Mouse (Mus musculus) myocyte (in vitro differentiated cells): ENCODE measurements at regions not wholly inside any gene's neighbourhood (a gene's known extent, or its start where the extent isn't known, plus 50 kb on each side); places are given as distances from the start of the nearest gene placed in this dataset.

Experiments used
- H3K27me3 ChIP-seq: one replicate; pipeline ENCODE4 v1.6.1; 2011; ENCODE audit not compliant: control insufficient read depth, insufficient read depth, insufficient read length
- H3K36me3 ChIP-seq: one replicate; pipeline ENCODE4 v1.6.1; 2011; ENCODE audit not compliant: control insufficient read depth, insufficient read depth
- H3K4me2 ChIP-seq: one replicate; pipeline ENCODE4 v1.6.1; 2011; ENCODE audit warnings: low read depth, control low read depth
- H3K4me3 ChIP-seq: one replicate; pipeline ENCODE4 v1.5.1; 2011; ENCODE audit warnings: mild to moderate bottlenecking, control low read depth, moderate library complexity
- H3K79me2 ChIP-seq: one replicate; pipeline ENCODE4 v1.6.1; 2011; ENCODE audit not compliant: control insufficient read depth, insufficient read depth
- H3ac ChIP-seq: one replicate; pipeline ENCODE4 v1.6.1; 2011; ENCODE audit not compliant: control insufficient read depth, insufficient read length
- CEBPB ChIP-seq: IDR thresholded peaks from 2 replicates; pipeline ENCODE4 v1.6.1; 2011; ENCODE audit warnings: mild to moderate bottlenecking, moderate library complexity; ENCODE audit not compliant: poor library complexity, insufficient read depth, severe bottlenecking
- E2F4 ChIP-seq: IDR thresholded peaks from one replicate; pipeline ENCODE4 v1.6.1; 2011; ENCODE audit warnings: mild to moderate bottlenecking, control low read depth, moderate library complexity; ENCODE audit not compliant: insufficient read depth
- MAX ChIP-seq: IDR thresholded peaks from one replicate; pipeline ENCODE4 v1.6.1; 2011; ENCODE audit warnings: low read depth, mild to moderate bottlenecking, control low read depth
- MYOD1 ChIP-seq, 3 experiments: IDR thresholded peaks; one replicate each; pipeline ENCODE4 v1.6.1; 2011; ENCODE audit warnings: control low read depth in 2 of 3, low read depth in 2 of 3, mild to moderate bottlenecking in 2 of 3, moderate library complexity in 1 of 3; ENCODE audit not compliant: insufficient read length in 2 of 3, control insufficient read depth in 1 of 3
- MYOG ChIP-seq, 3 experiments: IDR thresholded peaks; one replicate each; pipeline ENCODE4 v1.6.1; 2011; ENCODE audit warnings: control low read depth in 2 of 3, low read depth in 2 of 3, mild to moderate bottlenecking in 2 of 3; ENCODE audit not compliant: insufficient read length in 2 of 3, control insufficient read depth in 1 of 3, insufficient read depth in 1 of 3
- POLR2A ChIP-seq: IDR thresholded peaks from one replicate; pipeline ENCODE4 v1.6.1; 2011; ENCODE audit warnings: low read depth, mild to moderate bottlenecking, control low read depth, moderate library complexity; ENCODE audit not compliant: insufficient read length
- POLR2AphosphoS2 ChIP-seq: IDR thresholded peaks from one replicate; pipeline ENCODE4 v1.6.1; 2011; ENCODE audit warnings: low read depth, control low read depth; ENCODE audit not compliant: insufficient read length
- REST ChIP-seq: IDR thresholded peaks from one replicate; pipeline ENCODE4 v1.6.1; 2011; ENCODE audit warnings: mild to moderate bottlenecking, control low read depth, moderate library complexity; ENCODE audit not compliant: insufficient read depth, insufficient read length
- SRF ChIP-seq: IDR thresholded peaks from one replicate; pipeline ENCODE4 v1.6.1; 2011; ENCODE audit warnings: low read depth; ENCODE audit not compliant: control insufficient read depth, insufficient read length
- TCF12 ChIP-seq: IDR thresholded peaks from one replicate; pipeline ENCODE4 v1.6.1; 2011; ENCODE audit warnings: mild to moderate bottlenecking, control low read depth; ENCODE audit not compliant: poor library complexity, insufficient read depth, severe bottlenecking
- TCF3 ChIP-seq: IDR thresholded peaks from one replicate; pipeline ENCODE4 v1.6.1; 2011; ENCODE audit warnings: low read depth, control low read depth; ENCODE audit not compliant: insufficient read length
- USF1 ChIP-seq: IDR thresholded peaks from one replicate; pipeline ENCODE4 v1.6.1; 2011; ENCODE audit warnings: low read depth, mild to moderate bottlenecking, control low read depth, moderate library complexity

DNA sequence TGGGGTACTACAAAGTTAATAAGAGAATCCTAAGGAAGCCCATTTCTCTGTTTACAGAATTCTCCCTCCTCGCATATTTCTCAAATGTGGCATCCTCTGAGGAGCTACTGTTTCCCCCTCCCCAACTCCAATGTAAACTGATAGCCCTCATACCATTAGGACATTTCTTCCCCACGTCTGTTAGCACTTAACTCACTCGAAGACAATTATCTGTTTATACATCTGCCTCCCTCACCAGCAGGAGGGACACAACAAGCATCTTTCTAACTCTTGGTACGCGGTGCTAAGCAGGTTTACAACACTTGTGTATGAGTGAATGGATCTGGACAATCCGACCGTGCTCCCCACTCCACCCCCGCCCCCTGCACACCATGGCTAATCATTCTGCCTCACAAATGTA, 324.8 kb downstream of the Sox4 start:
- Histone ChIP-seq H3K79me2 (peaks cover 7% of the 10 kb centered on the region), H3K4me3 (no peak overlapping the region), H3K4me2 (peak overlapping the region; percentile 63), H3ac (no peak overlapping the region), H3K27me3 (no peaks in the 10 kb centered on the region), H3K36me3 (no peaks in the 10 kb centered on the region)
- TF ChIP-seq TCF3 (no peak), POLR2AphosphoS2 (no peak), TCF12 (no peak), USF1 (no peak), CEBPB (no peak), REST (no peak), MYOD1 (IDR thresholded peaks at IDR 0.05; ENCODE audit: control insufficient read depth in 1 of 3, insufficient read length in 2 of 3, low read depth in 2 of 3) (no peak), MYOG (IDR thresholded peaks at IDR 0.05; ENCODE audit: control insufficient read depth in 1 of 3, insufficient read depth in 1 of 3, insufficient read length in 2 of 3, low read depth in 2 of 3) (no peak), POLR2A (no peak), MAX (no peak), E2F4 (no peak), SRF (no peak)

DNA sequence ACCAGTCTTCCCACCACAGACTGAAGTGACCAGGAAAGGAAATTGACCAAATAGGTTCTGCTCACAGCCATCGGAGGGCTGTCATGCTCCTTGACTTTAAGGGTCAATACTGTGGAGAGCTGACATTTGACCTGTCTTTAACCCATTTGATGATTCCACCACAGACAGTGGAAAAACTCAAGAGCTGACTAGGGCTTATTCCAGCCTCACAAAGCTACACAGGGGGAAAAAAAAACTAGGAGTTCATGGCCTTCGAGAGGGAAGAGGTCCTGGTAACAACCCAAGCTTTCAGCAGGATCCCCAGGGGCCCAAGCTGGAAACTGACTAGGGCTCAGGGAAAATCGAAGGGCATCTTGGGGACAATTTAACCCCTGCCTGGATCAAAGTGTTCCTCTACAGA, 334.6 kb downstream of the Sox4 start:
- no peak overlapping the region for H3K4me3 ChIP-seq
- H3ac ChIP-seq: no peak overlapping the region
- H3K4me2 ChIP-seq: no peak overlapping the region
- no peaks in the 10 kb centered on the region for H3K79me2 ChIP-seq
- no peaks in the 10 kb centered on the region for H3K36me3 ChIP-seq
- TF ChIP-seq TCF12 (no peak), TCF3 (no peak), POLR2A (no peak), SRF (no peak), MYOG (IDR thresholded peaks at IDR 0.05; ENCODE audit: control insufficient read depth in 1 of 3, insufficient read depth in 1 of 3, insufficient read length in 2 of 3, low read depth in 2 of 3) (no peak), MYOD1 (IDR thresholded peaks at IDR 0.05; ENCODE audit: control insufficient read depth in 1 of 3, insufficient read length in 2 of 3, low read depth in 2 of 3) (no peak), REST (no peak), USF1 (no peak), MAX (no peak), CEBPB (no peak), POLR2AphosphoS2 (no peak), E2F4 (no peak)
- no peaks in the 10 kb centered on the region for H3K27me3 ChIP-seq

DNA sequence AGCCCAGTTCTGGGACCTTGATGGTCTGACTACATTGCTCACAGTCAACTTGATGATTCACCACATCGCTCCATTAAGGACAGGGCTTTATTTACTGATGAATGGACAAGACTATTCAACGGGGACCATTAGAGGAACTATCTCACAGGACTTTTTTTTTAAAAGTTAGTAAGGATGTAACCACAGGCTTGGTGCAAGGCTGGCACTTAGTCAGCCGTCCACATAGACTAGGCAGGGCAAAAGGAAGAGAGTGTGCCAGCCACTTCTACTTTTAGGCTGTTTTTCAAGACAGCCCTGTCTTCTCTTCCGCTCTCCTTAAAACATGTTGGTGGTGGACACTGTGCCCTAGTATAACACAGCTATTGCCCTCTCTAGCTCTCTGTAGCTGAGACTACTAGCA, 336.0 kb downstream of the Sox4 start:
- TF ChIP-seq USF1 (no peak), E2F4 (no peak), MAX (no peak), SRF (no peak), REST (no peak), POLR2A (no peak)
- no peaks in the 10 kb centered on the region for H3K27me3 ChIP-seq

DNA sequence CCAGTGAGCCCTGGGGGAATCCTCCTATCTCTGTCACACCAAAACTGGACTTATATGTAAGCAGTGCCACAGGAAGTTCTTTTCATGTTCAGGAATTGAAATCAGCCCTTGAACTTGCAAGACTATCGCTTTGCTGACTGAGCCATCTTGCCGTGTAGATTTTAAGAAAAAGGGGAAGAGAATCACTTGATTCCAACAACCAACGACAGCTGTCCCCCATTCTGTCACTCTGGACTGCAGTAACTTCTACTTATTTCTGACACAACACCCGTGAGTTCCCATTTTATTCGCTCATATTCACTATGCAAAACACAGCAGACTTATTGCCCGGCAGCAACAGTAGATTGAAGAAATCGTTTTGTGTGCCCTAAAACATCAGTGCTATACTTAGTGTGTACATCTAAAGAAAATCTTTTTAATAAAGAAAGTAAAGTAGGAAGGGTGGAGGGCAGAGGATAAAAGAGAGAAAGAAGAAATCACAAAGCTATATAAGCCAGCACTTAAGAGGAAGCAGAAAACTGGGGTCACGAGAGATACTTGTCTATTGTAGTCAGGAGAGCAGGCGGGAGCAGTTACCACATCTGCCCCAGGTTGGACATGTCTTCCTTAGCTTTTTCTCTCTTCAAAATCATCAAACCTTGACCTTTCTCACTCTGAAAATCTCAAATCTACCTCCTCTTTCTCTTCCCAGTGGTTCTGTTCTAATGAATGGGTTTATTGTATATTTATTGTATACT, 336.7 kb downstream of the Sox4 start:
- TF ChIP-seq MAX: no peak
- Histone ChIP-seq H3K4me3 (no peak overlapping the region), H3K4me2 (no peak overlapping the region)

More for the DNA sequence above, 336.0 kb downstream of the Sox4 start:
- no peaks in the 10 kb centered on the region for H3K79me2 ChIP-seq
- no peak overlapping the region for H3ac ChIP-seq
- no peaks in the 10 kb centered on the region for H3K36me3 ChIP-seq
- H3K4me3 ChIP-seq: no peak overlapping the region
- peak overlapping the region; percentile 45 for H3K4me2 ChIP-seq

DNA sequence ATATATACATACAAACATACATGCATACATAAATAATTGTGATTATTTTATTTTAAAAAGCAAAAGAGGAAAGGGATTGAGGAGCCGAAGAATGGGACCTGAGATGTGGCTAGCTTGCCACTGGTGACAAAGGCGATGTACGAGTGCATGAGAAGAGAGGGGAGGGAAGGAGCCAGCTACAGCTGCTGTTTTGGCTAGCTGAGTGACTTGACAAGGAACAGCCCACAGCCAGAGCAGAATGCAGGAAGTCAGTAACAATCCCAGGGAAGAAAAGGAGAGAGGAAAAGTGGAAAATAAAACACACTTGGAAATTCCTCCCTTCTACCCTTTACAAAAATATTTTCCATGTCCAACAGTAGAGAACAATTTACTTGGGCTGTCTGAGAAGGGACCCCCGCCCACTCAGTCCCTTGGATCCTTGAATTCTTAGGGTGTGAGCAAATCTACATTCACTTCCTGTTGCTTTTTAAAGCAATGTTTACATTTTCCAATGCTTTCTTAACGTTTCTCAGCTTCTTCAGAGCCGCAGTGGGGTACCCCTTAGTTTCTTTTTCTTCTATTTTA, 345.9 kb downstream of the Sox4 start:
- no peaks in the 10 kb centered on the region for H3K36me3 ChIP-seq
- H3K4me2 ChIP-seq: peak overlapping the region; percentile 69
- H3K4me3 ChIP-seq: no peak overlapping the region
- H3K79me2 ChIP-seq: no peaks in the 10 kb centered on the region
- no peak overlapping the region for H3ac ChIP-seq
- H3K27me3 ChIP-seq: no peaks in the 10 kb centered on the region
- TF ChIP-seq MYOD1 (IDR thresholded peaks at IDR 0.05; ENCODE audit: control insufficient read depth in 1 of 3, insufficient read length in 2 of 3, low read depth in 2 of 3) (peak in 2 of 3 experiments; percentile 59 to 75), USF1 (no peak), MYOG (IDR thresholded peaks at IDR 0.05; ENCODE audit: control insufficient read depth in 1 of 3, insufficient read depth in 1 of 3, insufficient read length in 2 of 3, low read depth in 2 of 3) (peak in 1 of 3 experiments; percentile 53), CEBPB (no peak), TCF3 (no peak), MAX (no peak)

More for the DNA sequence above, 336.7 kb downstream of the Sox4 start:
- Histone ChIP-seq H3K27me3 (no peaks in the 10 kb centered on the region), H3K79me2 (no peaks in the 10 kb centered on the region), H3ac (no peak overlapping the region), H3K36me3 (no peaks in the 10 kb centered on the region)
